Mouse (Mus musculus): Measurements from ENCODE around the gene Cyp2ab1.

Gene Cyp2ab1

GRCm38 (mm10) chr16:20271339-20271738 lies 53.9 kb downstream of the Cyp2ab1 start:
- no peak for DNase-seq (ENCODE audit: low spot score)

- DNase-seq (ENCODE audit: low spot score) = no peak
These were observed 60.1 kb downstream of the Cyp2ab1 start for GRCm38 (mm10) chr16:20265089-20265488.
